Mouse (Mus musculus) neural tube, embryonic 11.5 days (tissue): ENCODE measurements at regions not wholly inside any gene's neighbourhood (a gene's known extent, or its start where the extent isn't known, plus 50 kb on each side); places are given as distances from the start of the nearest gene placed in this dataset.
A peak's percentile ranks its signal among the peaks of the same experiment; 100 is the strongest.

ENCODE experiments used
- ATAC-seq: fragments of 200-750 bp; cut with Nextera tagmentation; 2 replicates; pipeline ENCODE4 v1.8.0; 2017; ENCODE audit warnings: moderate number of reproducible peaks, mild to moderate bottlenecking, moderate TSS enrichment, moderate library complexity; ENCODE audit not compliant: insufficient read depth, low FRiP score, low TSS enrichment
- DNase-seq: peaks from one replicate; pipeline ENCODE4 v3.0.0-alpha.2; 2015; ENCODE audit warnings: low spot score
- H3K27ac ChIP-seq: fragments of 300-500 bp; sonication (generic); 2 replicates; pipeline ENCODE4 v1.5.1; 2014; ENCODE audit warnings: low read depth, mild to moderate bottlenecking, low read length
- H3K27me3 ChIP-seq: fragments of 300-500 bp; sonication (generic); 2 replicates; pipeline ENCODE4 v1.6.1; 2014; ENCODE audit warnings: mild to moderate bottlenecking, low read length, mixed read lengths; ENCODE audit not compliant: control insufficient read depth, insufficient read depth
- H3K36me3 ChIP-seq: fragments of 300-500 bp; sonication (generic); 2 replicates; pipeline ENCODE4 v1.6.1; 2014; ENCODE audit warnings: mild to moderate bottlenecking, low read length, moderate library complexity, mixed read lengths; ENCODE audit not compliant: control insufficient read depth, insufficient read depth
- H3K4me1 ChIP-seq: fragments of 300-500 bp; sonication (generic); 2 replicates; pipeline ENCODE4 v1.6.1; 2014; ENCODE audit warnings: low read length, mixed read lengths; ENCODE audit not compliant: control insufficient read depth, insufficient read depth
- H3K4me2 ChIP-seq: fragments of 300-500 bp; sonication (generic); 2 replicates; pipeline ENCODE4 v1.6.1; 2014; ENCODE audit warnings: low read depth, mild to moderate bottlenecking, moderate library complexity
- H3K4me3 ChIP-seq: fragments of 300-500 bp; sonication (generic); 2 replicates; pipeline ENCODE4 v1.5.1; 2014; ENCODE audit warnings: low read depth, low read length
- H3K9ac ChIP-seq: fragments of 300-500 bp; sonication (generic); 2 replicates; pipeline ENCODE4 v1.6.1; 2014; ENCODE audit warnings: mild to moderate bottlenecking, low read length
- H3K9me3 ChIP-seq: fragments of 300-500 bp; sonication (generic); 2 replicates; pipeline ENCODE4 v1.6.1; 2016; ENCODE audit warnings: low read length; ENCODE audit not compliant: control insufficient read depth
- WGBS: fragments of 180-500 bp; shearing (Covaris S2); extraction: QIAGEN DNeasy Blood & Tissue Kit; methylation state at CpG from one replicate; pipeline ENCODE4 v1.1.7; 2014; 5-methylcytosine and 5-hydroxymethylcytosine counted together

- Histone ChIP-seq H3K27me3 (no peaks in the 10 kb centered on the region), H3K9me3 (no peaks in the 10 kb centered on the region), H3K4me3 (no peak overlapping the region), H3K4me2 (no peak overlapping the region), H3K27ac (peak overlapping the region; percentile 36), H3K9ac (no peak overlapping the region), H3K36me3 (no peaks in the 10 kb centered on the region), H3K4me1 (peaks cover 26% of the 10 kb centered on the region)
- WGBS = 25% methylated on average over 11 of the region's 11 CpGs
- DNase-seq (no peak), ATAC-seq (peak; percentile 63)
Measured at GRCm38 (mm10) chr6:51709340-51710067, 185.8 kb downstream of the Snx10 start.

GRCm38 (mm10) chr6:51710153-51710552, 186.5 kb downstream of the Snx10 start:
- Histone ChIP-seq H3K9ac (no peak overlapping the region), H3K9me3 (no peaks in the 10 kb centered on the region), H3K27me3 (no peaks in the 10 kb centered on the region), H3K4me3 (no peak overlapping the region), H3K36me3 (no peaks in the 10 kb centered on the region), H3K4me1 (peaks cover 28% of the 10 kb centered on the region), H3K4me2 (no peak overlapping the region), H3K27ac (peak overlapping the region; percentile 24; the same call in 1 of the 2 replicates)
- DNase-seq (no peak), ATAC-seq (no peak)
- WGBS = 54% methylated on average over 5 of the region's 5 CpGs

GRCm38 (mm10) chr6:51710926-51711615, 187.4 kb downstream of the Snx10 start:
- no peak overlapping the region for H3K4me2 ChIP-seq
- no peaks in the 10 kb centered on the region for H3K27me3 ChIP-seq
- no peak for ATAC-seq
- no peak overlapping the region; the same call in 1 of the 2 replicates for H3K27ac ChIP-seq
- WGBS = 74% methylated on average over 15 of the region's 15 CpGs
- no peaks in the 10 kb centered on the region for H3K9me3 ChIP-seq
- H3K4me3 ChIP-seq = no peak overlapping the region
- H3K4me1 ChIP-seq = peaks cover 35% of the 10 kb centered on the region
- no peaks in the 10 kb centered on the region for H3K36me3 ChIP-seq
- no peak for DNase-seq
- H3K9ac ChIP-seq = no peak overlapping the region

- Histone ChIP-seq H3K4me3 (no peak overlapping the region), H3K9me3 (no peaks in the 10 kb centered on the region), H3K4me2 (no peak overlapping the region), H3K27ac (no peak overlapping the region), H3K9ac (no peak overlapping the region), H3K27me3 (no peaks in the 10 kb centered on the region), H3K36me3 (no peaks in the 10 kb centered on the region), H3K4me1 (peaks cover 35% of the 10 kb centered on the region)
- ATAC-seq = no peak
- 78% methylated on average over 7 of the region's 7 CpGs for WGBS
- DNase-seq = no peak
Measured at GRCm38 (mm10) chr6:51711616-51711970, 187.9 kb downstream of the Snx10 start.

- DNase-seq (no peak), ATAC-seq (no peak)
- peaks cover 15% of the 10 kb centered on the region; the same call in 1 of the 2 replicates for H3K4me1 ChIP-seq
- no peak overlapping the region for H3K4me3 ChIP-seq
- no peak overlapping the region for H3K27ac ChIP-seq
- H3K36me3 ChIP-seq = no peaks in the 10 kb centered on the region
- H3K27me3 ChIP-seq = no peaks in the 10 kb centered on the region
- no peak overlapping the region for H3K9ac ChIP-seq
- 23% methylated on average over 8 of the region's 8 CpGs for WGBS
- no peaks in the 10 kb centered on the region for H3K9me3 ChIP-seq
- no peak overlapping the region for H3K4me2 ChIP-seq
Measured at GRCm38 (mm10) chr6:51715158-51715840, 191.6 kb downstream of the Snx10 start.

- ATAC-seq = no peak
- peaks cover 9% of the 10 kb centered on the region; the same call in 1 of the 2 replicates for H3K4me1 ChIP-seq
- no peak overlapping the region for H3K4me3 ChIP-seq
- no peak overlapping the region for H3K4me2 ChIP-seq
- H3K36me3 ChIP-seq = no peaks in the 10 kb centered on the region
- H3K27me3 ChIP-seq = no peaks in the 10 kb centered on the region
- no peak overlapping the region for H3K27ac ChIP-seq
- WGBS = 87% methylated on average over 7 of the region's 7 CpGs
- no peak overlapping the region for H3K9ac ChIP-seq
- no peak for DNase-seq
- no peaks in the 10 kb centered on the region for H3K9me3 ChIP-seq
Measured at GRCm38 (mm10) chr6:51717386-51717785, 193.7 kb downstream of the Snx10 start.

GRCm38 (mm10) chr6:51720705-51721104, 197.0 kb downstream of the Snx10 start:
- no peak overlapping the region for H3K9ac ChIP-seq
- H3K4me2 ChIP-seq = no peak overlapping the region
- peaks cover 1% of the 10 kb centered on the region; the same call in 1 of the 2 replicates for H3K4me1 ChIP-seq
- ATAC-seq (no peak), DNase-seq (no peak)
- no peak overlapping the region for H3K4me3 ChIP-seq
- H3K36me3 ChIP-seq = no peaks in the 10 kb centered on the region
- H3K27me3 ChIP-seq = no peaks in the 10 kb centered on the region
- H3K9me3 ChIP-seq = no peaks in the 10 kb centered on the region
- 79% methylated on average over 7 of the region's 7 CpGs for WGBS
- no peak overlapping the region for H3K27ac ChIP-seq

- no peak for ATAC-seq
- DNase-seq = no peak
- WGBS = 43% methylated on average over 4 of the region's 4 CpGs
Measured at GRCm38 (mm10) chr6:51723053-51723452, 199.4 kb downstream of the Snx10 start.

More at GRCm38 (mm10) chr6:51723053-51723452, 199.4 kb downstream of the Snx10 start:
- Histone ChIP-seq H3K4me2 (no peak overlapping the region), H3K27me3 (no peaks in the 10 kb centered on the region), H3K27ac (no peak overlapping the region), H3K9me3 (no peaks in the 10 kb centered on the region), H3K9ac (no peak overlapping the region), H3K4me1 (no peaks in the 10 kb centered on the region), H3K4me3 (no peak overlapping the region), H3K36me3 (no peaks in the 10 kb centered on the region)
